Mouse (Mus musculus): ENCODE measurements at regions not wholly inside any gene's neighbourhood (a gene's known extent, or its start where the extent isn't known, plus 50 kb on each side); places are given as distances from the start of the nearest gene placed in this dataset.

GRCm38 (mm10) chr12:29341388-29341995 lies 186.7 kb upstream of the Myt1l start:
- TF ChIP-seq CTCF (IDR thresholded peaks at IDR 0.05; ENCODE audit: extremely low read depth, insufficient read depth, insufficient read length, insufficient replicate concordance) (no peak), POLR2A (IDR thresholded peaks at IDR 0.05; ENCODE audit: low read depth, low read length) (no peak)

All from spleen, adult 2 months (tissue).